Comparison of ENCODE assay signal across 25 mouse cellular contexts in the genomic region with DNA sequence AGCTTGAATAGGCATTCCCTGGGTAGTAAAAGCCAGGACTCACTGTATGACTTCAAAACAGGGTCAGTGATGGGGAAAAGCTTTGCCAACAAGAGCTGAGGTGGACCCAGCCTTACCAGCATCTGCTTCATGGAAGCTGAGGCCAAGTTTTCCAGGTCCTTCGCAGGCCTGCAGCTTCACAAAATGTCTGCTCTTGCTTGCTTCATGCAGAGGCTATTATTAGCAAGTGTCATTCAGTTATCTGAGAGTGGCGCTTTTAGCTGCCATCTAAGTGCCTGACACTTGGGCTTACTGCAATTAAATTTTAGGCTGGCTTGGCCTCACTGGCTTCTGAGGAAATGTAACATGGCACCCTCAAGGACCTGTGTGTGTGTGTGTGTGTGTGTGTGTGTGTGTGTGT. TPM values are rescaled to one million over a fixed set of nuclear protein-coding genes. Genes with fewer than 3 reads are reported as not detected.
DNase-seq lines count a peak whose midpoint lies in the region; ATAC-seq and TF ChIP-seq lines count a peak whose summit lies in the region.
"Had no signal": no experiment of that assay in that cellular context is flagged by ENCODE, and none has a peak within 500 bp of the region (broad histone marks: within the 10 kb centered on the region; RNA-seq: fewer than 3 reads in every experiment).

No protein-coding gene starts in this region.

- no peak for TF ChIP-seq CTCF in lung, embryonic 14.5 days (IDR thresholded peaks at IDR 0.05; ENCODE audit: low read depth)
- no peak for TF ChIP-seq CTCF in olfactory bulb, adult 2 months (IDR thresholded peaks at IDR 0.05; ENCODE audit: insufficient read depth, low read depth, low read length)

- WGBS in heart, embryonic 11.5 days (ENCODE audit: insufficient replicate concordance), result 46% methylated on average over 2 of the region's 2 CpGs
- WGBS in lung, embryonic 14.5 days, result 67% methylated on average over 2 of the region's 2 CpGs
- WGBS in forebrain, embryonic 16.5 days, result 33% methylated on average over 2 of the region's 2 CpGs
- 52% methylated on average over 2 of the region's 2 CpGs for WGBS in olfactory bulb, adult 2 months

- no peaks in the 10 kb centered on the region for H3K36me3 ChIP-seq in heart, embryonic 11.5 days (ENCODE audit: control insufficient read depth, insufficient read depth, low read length)
- no peaks in the 10 kb centered on the region for H3K36me3 ChIP-seq in lung, embryonic 14.5 days (ENCODE audit: insufficient read depth)
- H3K36me3 ChIP-seq in forebrain, embryonic 16.5 days (ENCODE audit: control insufficient read depth, insufficient read depth), result 0 out of 2 replicates have a peak, but pooled peaks cover 1% of the 10 kb centered on the region

- no peak overlapping the region for H3K9ac ChIP-seq in heart, embryonic 11.5 days (ENCODE audit: low read depth, low read length)
- H3K9ac ChIP-seq in lung, embryonic 14.5 days, result no peak overlapping the region
- H3K9ac ChIP-seq in forebrain, embryonic 16.5 days (replicated peaks; ENCODE audit: low read depth, low read length), result no peak overlapping the region

- ATAC-seq in heart, embryonic 11.5 days (replicated peaks; ENCODE audit: insufficient number of reproducible peaks, low FRiP score, low TSS enrichment), result no peak
- ATAC-seq in lung, embryonic 14.5 days (ENCODE audit: insufficient read depth), result no peak
- ATAC-seq in forebrain, embryonic 16.5 days, result peak; percentile 9; the same call in 1 of the 2 replicates
- ATAC-seq: intestine, embryonic 16.5 days; lung, postnatal 0 days had no signal

- intact Hi-C loops in heart, postnatal 25 days (cut with DNase I), result no loop called here

- no peaks in the 10 kb centered on the region for H3K9me3 ChIP-seq in heart, embryonic 11.5 days (replicated peaks; ENCODE audit: control insufficient read depth, low read length)
- H3K9me3 ChIP-seq in lung, embryonic 14.5 days (ENCODE audit: low read depth, low read length), result no peaks in the 10 kb centered on the region
- H3K9me3 ChIP-seq in forebrain, embryonic 16.5 days (ENCODE audit: control insufficient read depth, low read length), result no peaks in the 10 kb centered on the region
- H3K9me3 ChIP-seq: megakaryocyte, embryonic 14.5 days had no signal

- no peak for TF ChIP-seq POLR2A in olfactory bulb, adult 2 months (IDR thresholded peaks at IDR 0.05; ENCODE audit: insufficient read depth, low read depth, low read length)

- peak overlapping the region; percentile 70 for H3K27ac ChIP-seq in heart, embryonic 11.5 days (ENCODE audit: low read depth, low read length)
- peak overlapping the region; percentile 27; the same call in 1 of the 2 replicates for H3K27ac ChIP-seq in lung, embryonic 14.5 days (ENCODE audit: low read depth)
- H3K27ac ChIP-seq in forebrain, embryonic 16.5 days (ENCODE audit: low read length), result peak overlapping the region; percentile 41; the same call in 1 of the 2 replicates
- H3K27ac ChIP-seq in olfactory bulb, adult 2 months (ENCODE audit: insufficient read depth, low read depth, low read length), result 0 out of 2 replicates have a peak overlapping the region, but pooled peaks have one; percentile 40
- H3K27ac ChIP-seq: stomach, postnatal 0 days had no signal

- H3K4me1 ChIP-seq in heart, embryonic 11.5 days (ENCODE audit: control insufficient read depth, insufficient read depth, low read length), result peaks cover 38% of the 10 kb centered on the region
- H3K4me1 ChIP-seq in lung, embryonic 14.5 days (ENCODE audit: insufficient read depth), result peaks cover 6% of the 10 kb centered on the region; the same call in 1 of the 2 replicates
- peaks cover 64% of the 10 kb centered on the region for H3K4me1 ChIP-seq in forebrain, embryonic 16.5 days (replicated peaks; ENCODE audit: control insufficient read depth, insufficient read depth, low read length)
- H3K4me1 ChIP-seq in olfactory bulb, adult 2 months (ENCODE audit: control insufficient read depth, insufficient read depth, low read length), result peaks cover 32% of the 10 kb centered on the region

- DNase-seq in heart, postnatal 25 days (ENCODE audit: low spot score), result no peak
- DNase-seq in lung, embryonic 14.5 days, result no peak
- DNase-seq in lung, postnatal 14 days, result no peak
- no peak for DNase-seq in kidney, adult 8-10 months
- DNase-seq: cerebellum, adult 11 months; cerebellum, postnatal 25 days; kidney, postnatal 10 days; layer of hippocampus, adult 9-11 months; right cerebral cortex, adult 18-20 months; thymus, postnatal 36 days had no signal

- no peak overlapping the region for H3K4me3 ChIP-seq in heart, embryonic 11.5 days (ENCODE audit: low read depth, low read length)
- H3K4me3 ChIP-seq in lung, embryonic 14.5 days (ENCODE audit: low read depth, low read length), result no peak overlapping the region
- H3K4me3 ChIP-seq in forebrain, embryonic 16.5 days (replicated peaks; ENCODE audit: low read length), result no peak overlapping the region
- no peak overlapping the region for H3K4me3 ChIP-seq in olfactory bulb, adult 2 months (ENCODE audit: insufficient read depth, low read depth, low read length)
- H3K4me3 ChIP-seq: megakaryocyte, embryonic 14.5 days; myocyte had no signal

- H3K27me3 ChIP-seq in heart, embryonic 11.5 days (ENCODE audit: control insufficient read depth, insufficient read depth, low read length), result no peaks in the 10 kb centered on the region
- no peaks in the 10 kb centered on the region for H3K27me3 ChIP-seq in lung, embryonic 14.5 days (ENCODE audit: insufficient read depth, low read length)
- H3K27me3 ChIP-seq in forebrain, embryonic 16.5 days (replicated peaks; ENCODE audit: control insufficient read depth, insufficient read depth, low read length), result no peaks in the 10 kb centered on the region
- H3K27me3 ChIP-seq: megakaryocyte, embryonic 14.5 days had no signal

- peak overlapping the region; percentile 4; the same call in 1 of the 2 replicates for H3K4me2 ChIP-seq in heart, embryonic 11.5 days
- H3K4me2 ChIP-seq in lung, embryonic 14.5 days, result no peak overlapping the region
- no peak overlapping the region for H3K4me2 ChIP-seq in forebrain, embryonic 16.5 days (ENCODE audit: low read length)

RNA-seq across cellular contexts. Expression of a gene that starts 32.3 kb away (rescaled TPM):
- polyA plus RNA-seq in heart, embryonic 11.5 days (2014; fragmentation: Nextera tagmentation; extraction: Ambion mirVana), result 19.1 and 21.7 TPM in 2 replicates
- total RNA-seq in heart, postnatal 25 days (2021), result 1 to 10 TPM; 4.2 to 4.7 TPM
- 18.6 and 21.1 TPM in 2 replicates for polyA plus RNA-seq in lung, embryonic 14.5 days (2014; fragmentation: Nextera tagmentation; extraction: Ambion mirVana)
- polyA plus RNA-seq in forebrain, embryonic 16.5 days (2015; fragmentation: Nextera tagmentation; extraction: Ambion mirVana), result 236 and 244 TPM in 2 replicates
- 89.4 TPM in 1 of 2 replicates, not detected in the other for polyA plus RNA-seq in olfactory bulb, adult 2 months (2012; ENCODE audit: insufficient read depth, insufficient read length, low replicate concordance, missing spikeins)
- polyA plus RNA-seq: myocyte had no signal

RNA-seq across cellular contexts. Expression of a gene that starts 35.3 kb away (rescaled TPM):
- polyA plus RNA-seq in heart, embryonic 11.5 days (2014; fragmentation: Nextera tagmentation; extraction: Ambion mirVana), result not detected in 2 replicates
- not detected for total RNA-seq in heart, postnatal 25 days (2021)
- polyA plus RNA-seq in lung, embryonic 14.5 days (2014; fragmentation: Nextera tagmentation; extraction: Ambion mirVana), result not detected in 2 replicates
- not detected in 2 replicates for polyA plus RNA-seq in forebrain, embryonic 16.5 days (2015; fragmentation: Nextera tagmentation; extraction: Ambion mirVana)
- not detected in 2 replicates for polyA plus RNA-seq in olfactory bulb, adult 2 months (2012; ENCODE audit: insufficient read depth, insufficient read length, low replicate concordance, missing spikeins)
- total RNA-seq: adrenal gland, adult 18-20 months; ES-E14; gastrocnemius, adult 18-20 months; granulocyte monocyte progenitor cell, adult 5-6 weeks; liver, adult 2 months had no signal
- polyA plus RNA-seq: embryonic facial prominence, embryonic 11.5 days; intestine, embryonic 16.5 days; liver, adult 2 months; lung, postnatal 0 days; myocyte; spleen, adult 2 months; stomach, postnatal 0 days had no signal
